Mouse (Mus musculus) liver, postnatal 0 days (tissue): ENCODE results near the gene Pld5.

Experiments
- CTCF ChIP-seq: sonication (generic); IDR thresholded peaks from 2 replicates; pipeline ENCODE4 v1.5.1; 2016; ENCODE audit warnings: antibody characterized with exemption, low read depth
- EP300 ChIP-seq: IDR thresholded peaks from 2 replicates; pipeline ENCODE4 v1.6.1; 2016; ENCODE audit warnings: antibody characterized with exemption, low read depth, mild to moderate bottlenecking

DNA sequence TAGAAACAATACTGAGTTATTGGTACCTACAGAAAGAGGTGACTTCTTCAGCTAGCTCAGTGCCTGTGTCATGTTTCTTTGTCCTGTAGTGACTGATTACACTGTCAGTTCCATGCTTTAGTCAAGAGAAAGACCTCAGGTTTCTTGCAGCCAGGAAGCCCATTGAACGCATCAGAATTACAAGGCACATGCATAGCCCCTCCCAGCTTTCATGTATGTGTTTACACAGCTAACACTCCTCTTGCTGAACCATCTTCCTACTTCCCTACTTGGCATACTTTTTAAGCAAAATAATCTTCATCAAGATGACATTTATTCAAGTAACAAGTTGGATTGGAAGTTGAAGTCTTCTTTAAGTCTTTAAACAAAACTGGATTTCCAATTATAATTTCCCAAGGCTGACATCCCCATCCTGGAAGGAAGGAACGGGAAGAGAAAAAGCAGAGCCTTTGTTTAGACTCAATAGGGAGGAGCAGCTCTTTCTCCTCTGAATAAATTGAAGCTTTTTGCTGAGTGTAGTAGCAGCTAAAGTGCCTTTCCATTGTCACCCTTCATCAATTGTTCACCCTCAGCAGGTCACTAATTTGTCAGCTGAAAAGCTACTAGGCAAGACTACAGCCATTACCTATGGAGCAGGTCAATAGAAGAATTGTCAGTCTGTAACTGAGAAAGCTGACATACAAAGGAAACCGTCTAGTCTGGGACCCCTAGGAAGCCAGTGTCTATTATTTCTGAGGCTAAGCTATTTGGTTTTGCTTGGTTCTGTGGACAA lies 261.4 kb downstream of the Pld5 start:
- TF ChIP-seq CTCF (no peak), EP300 (no peak)
